Mouse (Mus musculus): ENCODE results near the gene Plch2. TPM values are rescaled to one million over a fixed set of nuclear protein-coding genes. Genes with fewer than 3 reads are reported as not detected.
A peak's percentile ranks its signal among the peaks of the same experiment; 100 is the strongest.

Gene Plch2
- polyA plus RNA-seq, 1 experiment = 66.4 TPM

GRCm38 (mm10) chr4:154946319-154946718 lies 110.3 kb downstream of the Plch2 start:
- TF ChIP-seq POLR2A (IDR thresholded peaks at IDR 0.05; ENCODE audit: extremely low read depth, insufficient read depth, low read length) (peak; percentile 55; the same call in 1 of the 2 replicates), CTCF (IDR thresholded peaks at IDR 0.05; ENCODE audit: extremely low read depth, insufficient read depth, low read length) (no peak)
- Histone ChIP-seq H3K27ac (ENCODE audit: insufficient read depth, low read length) (no peak overlapping the region), H3K4me3 (ENCODE audit: insufficient read depth, low read length) (peak overlapping the region; percentile 0), H3K4me1 (ENCODE audit: control insufficient read depth, insufficient read depth, low read length) (no peaks in the 10 kb centered on the region)

GRCm38 (mm10) chr4:154944121-154944590 lies 112.4 kb downstream of the Plch2 start:
- Histone ChIP-seq H3K4me1 (ENCODE audit: control insufficient read depth, insufficient read depth, low read length) (no peaks in the 10 kb centered on the region), H3K4me3 (ENCODE audit: insufficient read depth, low read length) (no peak overlapping the region), H3K27ac (ENCODE audit: insufficient read depth, low read length) (no peak overlapping the region)
- TF ChIP-seq CTCF (IDR thresholded peaks at IDR 0.05; ENCODE audit: extremely low read depth, insufficient read depth, low read length) (peak; percentile 98), POLR2A (IDR thresholded peaks at IDR 0.05; ENCODE audit: extremely low read depth, insufficient read depth, low read length) (no peak)

- H3K4me1 ChIP-seq (ENCODE audit: control insufficient read depth, insufficient read depth, low read length) = no peaks in the 10 kb centered on the region
- H3K4me3 ChIP-seq (ENCODE audit: insufficient read depth, low read length) = no peak overlapping the region
- TF ChIP-seq CTCF (IDR thresholded peaks at IDR 0.05; ENCODE audit: extremely low read depth, insufficient read depth, low read length) (no peak), POLR2A (IDR thresholded peaks at IDR 0.05; ENCODE audit: extremely low read depth, insufficient read depth, low read length) (no peak)
- no peak overlapping the region for H3K27ac ChIP-seq (ENCODE audit: insufficient read depth, low read length)
Observed at GRCm38 (mm10) chr4:154943323-154944039, 113.1 kb downstream of the Plch2 start.

- TF ChIP-seq POLR2A (IDR thresholded peaks at IDR 0.05; ENCODE audit: extremely low read depth, insufficient read depth, low read length) (no peak), CTCF (IDR thresholded peaks at IDR 0.05; ENCODE audit: extremely low read depth, insufficient read depth, low read length) (no peak)
Observed at GRCm38 (mm10) chr4:154942632-154943322, 113.8 kb downstream of the Plch2 start.

GRCm38 (mm10) chr4:154941831-154942230 lies 114.8 kb downstream of the Plch2 start:
- Histone ChIP-seq H3K27ac (ENCODE audit: insufficient read depth, low read length) (no peak overlapping the region), H3K4me1 (ENCODE audit: control insufficient read depth, insufficient read depth, low read length) (no peaks in the 10 kb centered on the region), H3K4me3 (ENCODE audit: insufficient read depth, low read length) (no peak overlapping the region)
- TF ChIP-seq CTCF (IDR thresholded peaks at IDR 0.05; ENCODE audit: extremely low read depth, insufficient read depth, low read length) (no peak), POLR2A (IDR thresholded peaks at IDR 0.05; ENCODE audit: extremely low read depth, insufficient read depth, low read length) (no peak)

More at GRCm38 (mm10) chr4:154942632-154943322, 113.8 kb downstream of the Plch2 start:
- H3K4me1 ChIP-seq (ENCODE audit: control insufficient read depth, insufficient read depth, low read length) = no peaks in the 10 kb centered on the region
- H3K27ac ChIP-seq (ENCODE audit: insufficient read depth, low read length) = no peak overlapping the region
- H3K4me3 ChIP-seq (ENCODE audit: insufficient read depth, low read length) = no peak overlapping the region

- no peak overlapping the region for H3K27ac ChIP-seq (ENCODE audit: insufficient read depth, low read length)
Observed at GRCm38 (mm10) chr4:154940156-154940555, 116.4 kb downstream of the Plch2 start.

GRCm38 (mm10) chr4:154937746-154938145 lies 118.8 kb downstream of the Plch2 start:
- Histone ChIP-seq H3K4me3 (ENCODE audit: insufficient read depth, low read length) (no peak overlapping the region), H3K4me1 (ENCODE audit: control insufficient read depth, insufficient read depth, low read length) (peaks cover 2% of the 10 kb centered on the region; the same call in 1 of the 2 replicates), H3K27ac (ENCODE audit: insufficient read depth, low read length) (no peak overlapping the region)
- TF ChIP-seq POLR2A (IDR thresholded peaks at IDR 0.05; ENCODE audit: extremely low read depth, insufficient read depth, low read length) (no peak), CTCF (IDR thresholded peaks at IDR 0.05; ENCODE audit: extremely low read depth, insufficient read depth, low read length) (no peak)

More at GRCm38 (mm10) chr4:154940156-154940555, 116.4 kb downstream of the Plch2 start:
- TF ChIP-seq CTCF (IDR thresholded peaks at IDR 0.05; ENCODE audit: extremely low read depth, insufficient read depth, low read length) (no peak), POLR2A (IDR thresholded peaks at IDR 0.05; ENCODE audit: extremely low read depth, insufficient read depth, low read length) (no peak)
- H3K4me1 ChIP-seq (ENCODE audit: control insufficient read depth, insufficient read depth, low read length) = peaks cover 2% of the 10 kb centered on the region; the same call in 1 of the 2 replicates
- H3K4me3 ChIP-seq (ENCODE audit: insufficient read depth, low read length) = no peak overlapping the region

GRCm38 (mm10) chr4:154936542-154937255 lies 119.9 kb downstream of the Plch2 start:
- H3K27ac ChIP-seq (ENCODE audit: insufficient read depth, low read length) = no peak overlapping the region

GRCm38 (mm10) chr4:154935788-154936187 lies 120.8 kb downstream of the Plch2 start:
- TF ChIP-seq CTCF (IDR thresholded peaks at IDR 0.05; ENCODE audit: extremely low read depth, insufficient read depth, low read length) = no peak
- peaks cover 2% of the 10 kb centered on the region; the same call in 1 of the 2 replicates for H3K4me1 ChIP-seq (ENCODE audit: control insufficient read depth, insufficient read depth, low read length)
- no peak overlapping the region for H3K27ac ChIP-seq (ENCODE audit: insufficient read depth, low read length)
- no peak overlapping the region for H3K4me3 ChIP-seq (ENCODE audit: insufficient read depth, low read length)

More at GRCm38 (mm10) chr4:154936542-154937255, 119.9 kb downstream of the Plch2 start:
- H3K4me3 ChIP-seq (ENCODE audit: insufficient read depth, low read length) = no peak overlapping the region
- H3K4me1 ChIP-seq (ENCODE audit: control insufficient read depth, insufficient read depth, low read length) = peaks cover 2% of the 10 kb centered on the region; the same call in 1 of the 2 replicates
- no peak for TF ChIP-seq POLR2A (IDR thresholded peaks at IDR 0.05; ENCODE audit: extremely low read depth, insufficient read depth, low read length)
- no peak for TF ChIP-seq CTCF (IDR thresholded peaks at IDR 0.05; ENCODE audit: extremely low read depth, insufficient read depth, low read length)
